Mouse (Mus musculus): ENCODE data around the gene Ahctf1. TPM values are rescaled to one million over a fixed set of nuclear protein-coding genes. Genes with fewer than 3 reads are reported as not detected.

The Ahctf1 gene
- total and polyA plus RNA-seq, 3 experiments, result 56.9 to 489 (median 70.8) TPM

GRCm38 (mm10) chr1:179752276-179752675, 51.2 kb downstream of the Ahctf1 start:
- DNase-seq (ENCODE audit: low read depth, low spot score), result no peak
- Histone ChIP-seq H3K36me3 (ENCODE audit: control insufficient read depth in 1 of 2, insufficient read depth in 2 of 2, low read length in 2 of 2) (peaks cover 0 to 67% of the 10 kb centered on the region in 2 experiments; a peak in 2 of 4 replicates), H3K4me3 (ENCODE audit: control insufficient read depth in 1 of 2, insufficient read depth in 1 of 2, low read depth in 2 of 2, low read length in 2 of 2) (no peak overlapping the region), H3K4me1 (ENCODE audit: control insufficient read depth in 1 of 2, insufficient read depth in 2 of 2, low read length in 2 of 2) (no peaks in the 10 kb centered on the region), H3K27ac (ENCODE audit: control insufficient read depth, low read depth, low read length) (no peak overlapping the region), H3K9ac (ENCODE audit: control insufficient read depth, low read depth, low read length, poor library complexity, severe bottlenecking) (no peak overlapping the region), H3K79me2 (ENCODE audit: control insufficient read depth, insufficient read depth, low read length, poor library complexity) (no peaks in the 10 kb centered on the region), H3K27me3 (ENCODE audit: control insufficient read depth in 1 of 2, insufficient read depth in 2 of 2, low read length in 2 of 2) (no peaks in the 10 kb centered on the region), H3K9me3 (replicated peaks; ENCODE audit: insufficient read depth, low read length) (no peaks in the 10 kb centered on the region)
- no peak for TF ChIP-seq E2F4 (IDR thresholded peaks at IDR 0.05; ENCODE audit: borderline replicate concordance, low read depth, low read length)
- TF ChIP-seq NRF1 (IDR thresholded peaks at IDR 0.05; ENCODE audit: insufficient read depth, low read depth, low read length, poor library complexity, severe bottlenecking), result no peak
- TF ChIP-seq POLR2A (IDR thresholded peaks at IDR 0.05; ENCODE audit: control insufficient read depth in 1 of 2, insufficient read depth in 1 of 2, low read depth in 1 of 2, low read length in 2 of 2, poor library complexity in 1 of 2), result no peak
- no peak for TF ChIP-seq RAD21 (IDR thresholded peaks at IDR 0.05; ENCODE audit: low read depth, low read length)
- no peak for TF ChIP-seq CTCF (IDR thresholded peaks at IDR 0.05 in 2 of 3, conservative IDR thresholded peaks at IDR 0.05 in 1 of 3; ENCODE audit: control insufficient read depth in 1 of 3, insufficient read depth in 1 of 3, low read depth in 2 of 3, low read length in 3 of 3, poor library complexity in 1 of 3, severe bottlenecking in 1 of 3)
- TF ChIP-seq ELF1 (IDR thresholded peaks at IDR 0.05; ENCODE audit: low read depth, low read length), result no peak
- TF ChIP-seq MYB (IDR thresholded peaks at IDR 0.05; ENCODE audit: low read depth, low read length), result no peak
- TF ChIP-seq KAT2A (conservative IDR thresholded peaks at IDR 0.05; ENCODE audit: low read depth, low read length), result no peak
- TF ChIP-seq JUND (IDR thresholded peaks at IDR 0.05; ENCODE audit: low read depth, low read length), result no peak
- no peak for TF ChIP-seq CHD1 (IDR thresholded peaks at IDR 0.05; ENCODE audit: low read depth, low read length)
- no peak for TF ChIP-seq RCOR1 (IDR thresholded peaks at IDR 0.05; ENCODE audit: low read depth, low read length)
- no peak for TF ChIP-seq ETS1 (IDR thresholded peaks at IDR 0.05; ENCODE audit: low read depth, low read length)
- TF ChIP-seq MAZ (IDR thresholded peaks at IDR 0.05; ENCODE audit: low read depth, low read length), result no peak
- TF ChIP-seq MXI1 (IDR thresholded peaks at IDR 0.05; ENCODE audit: low read depth, low read length), result no peak
- no peak for TF ChIP-seq MAFK (IDR thresholded peaks at IDR 0.05; ENCODE audit: borderline replicate concordance, low read depth, low read length)
- no peak for TF ChIP-seq ZKSCAN1 (IDR thresholded peaks at IDR 0.05; ENCODE audit: low read depth, low read length)
- TF ChIP-seq GABPA (IDR thresholded peaks at IDR 0.05; ENCODE audit: low read depth, low read length), result no peak
- no peak for TF ChIP-seq GATA1 (IDR thresholded peaks at IDR 0.05; ENCODE audit: low read depth, low read length)
- TF ChIP-seq UBTF (IDR thresholded peaks at IDR 0.05; ENCODE audit: borderline replicate concordance, insufficient read depth, low read depth, low read length), result no peak

DNA sequence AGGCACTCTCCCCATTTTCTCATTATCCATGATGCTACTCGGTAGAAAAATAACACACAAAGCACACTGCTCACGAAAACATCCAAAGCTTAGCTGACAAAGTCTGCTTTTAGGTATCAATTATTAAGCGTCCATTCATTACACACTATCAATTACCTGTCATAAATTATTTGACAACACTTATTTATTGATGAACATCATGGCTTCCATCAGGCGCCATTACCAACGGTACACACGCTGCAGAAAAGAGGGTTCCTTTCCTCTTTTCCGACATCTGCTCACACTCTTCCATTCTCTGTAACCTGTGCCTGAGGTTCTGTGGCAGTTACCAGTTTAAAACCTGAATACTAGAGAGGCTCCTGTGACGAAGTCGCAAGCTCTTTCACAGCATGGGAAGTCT, 58.3 kb downstream of the Ahctf1 start, which contains the start of gene Kif28:
Gene Kif28, minus strand, starts transcription at position 101 of the 400 bp plus-strand sequence.
- H3K9ac ChIP-seq (ENCODE audit: control insufficient read depth, low read depth, low read length, poor library complexity, severe bottlenecking), result no peak within 1 kb of the TSS
- no peaks in the 10 kb centered on the region for H3K9me3 ChIP-seq (replicated peaks; ENCODE audit: insufficient read depth, low read length)
- H3K4me1 ChIP-seq (ENCODE audit: control insufficient read depth in 1 of 2, insufficient read depth in 2 of 2, low read length in 2 of 2), result no peaks in the 10 kb centered on the region
- no peak for TF ChIP-seq MAZ (IDR thresholded peaks at IDR 0.05; ENCODE audit: low read depth, low read length)
- TF ChIP-seq E2F4 (IDR thresholded peaks at IDR 0.05; ENCODE audit: borderline replicate concordance, low read depth, low read length), result no peak
- TF ChIP-seq HCFC1 (IDR thresholded peaks at IDR 0.05; ENCODE audit: low read depth, low read length), result no peak
- no peak for TF ChIP-seq MYC (IDR thresholded peaks at IDR 0.05; ENCODE audit: low read depth, low read length)
- TF ChIP-seq USF1 (IDR thresholded peaks at IDR 0.05; ENCODE audit: low read depth, low read length), result no peak
- TF ChIP-seq GABPA (IDR thresholded peaks at IDR 0.05; ENCODE audit: low read depth, low read length), result no peak
- no peak for TF ChIP-seq TBP (IDR thresholded peaks at IDR 0.05; ENCODE audit: low read depth, low read length)
- no peaks in the 10 kb centered on the region for H3K27me3 ChIP-seq (ENCODE audit: control insufficient read depth in 1 of 2, insufficient read depth in 2 of 2, low read length in 2 of 2)
- peaks cover 0 to 16% of the 10 kb centered on the region in 2 experiments; a peak in 2 of 4 replicates for H3K36me3 ChIP-seq (ENCODE audit: control insufficient read depth in 1 of 2, insufficient read depth in 2 of 2, low read length in 2 of 2)
- DNase-seq (ENCODE audit: low read depth, low spot score), result no peak
- H3K27ac ChIP-seq (ENCODE audit: control insufficient read depth, low read depth, low read length), result no peak within 1 kb of the TSS
- no peaks in the 10 kb centered on the region for H3K79me2 ChIP-seq (ENCODE audit: control insufficient read depth, insufficient read depth, low read length, poor library complexity)
- no peak within 1 kb of the TSS for H3K4me3 ChIP-seq (ENCODE audit: control insufficient read depth in 1 of 2, insufficient read depth in 1 of 2, low read depth in 2 of 2, low read length in 2 of 2)

Data from MEL (cell line).